Mouse (Mus musculus) MEL (cell line): ENCODE data around the gene Rps27rt. TPM values are rescaled to one million over a fixed set of nuclear protein-coding genes. Genes with fewer than 3 reads are reported as not detected.
A peak's percentile ranks its signal among the peaks of the same experiment; 100 is the strongest.

ENCODE experiments used
- DNase-seq: peaks from one replicate; pipeline ENCODE4 v3.0.0; 2011; ENCODE audit warnings: low read depth, low spot score
- H3K27ac ChIP-seq: 2 replicates; pipeline ENCODE4 v1.5.1; 2012; ENCODE audit warnings: low read depth, mild to moderate bottlenecking, control low read depth, low read length, moderate library complexity; ENCODE audit not compliant: control insufficient read depth
- H3K27me3 ChIP-seq, 2 experiments: fragments of 150-350 bp in 1 of 2; sonication (generic) in 1 of 2; 2 replicates each; pipeline ENCODE4 v1.6.1; 2012; ENCODE audit warnings: low read length in 2 of 2, mild to moderate bottlenecking in 2 of 2, improper control_type of control experiment in 1 of 2, moderate library complexity in 1 of 2; ENCODE audit not compliant: insufficient read depth in 2 of 2, control insufficient read depth in 1 of 2
- H3K36me3 ChIP-seq, 2 experiments: 2 replicates each; pipeline ENCODE4 v1.6.1; 2012 to 2014; ENCODE audit warnings: low read length in 2 of 2, improper control_type of control experiment in 1 of 2, inconsistent platforms in 1 of 2, mild to moderate bottlenecking in 1 of 2; ENCODE audit not compliant: insufficient read depth in 2 of 2, control insufficient read depth in 1 of 2
- H3K4me1 ChIP-seq, 2 experiments: fragments of 150-350 bp in 1 of 2; sonication (generic) in 1 of 2; 2 replicates each; pipeline ENCODE4 v1.6.1; 2012; ENCODE audit warnings: low read length in 2 of 2, improper control_type of control experiment in 1 of 2, mild to moderate bottlenecking in 1 of 2; ENCODE audit not compliant: insufficient read depth in 2 of 2, control insufficient read depth in 1 of 2
- H3K4me3 ChIP-seq, 2 experiments: fragments of 150-350 bp in 1 of 2; sonication (generic) in 1 of 2; 2 replicates each; pipeline ENCODE4 v1.5.1; 2012; ENCODE audit warnings: low read depth in 2 of 2, low read length in 2 of 2, mild to moderate bottlenecking in 2 of 2, moderate library complexity in 2 of 2, control low read depth in 1 of 2, improper control_type of control experiment in 1 of 2; ENCODE audit not compliant: control insufficient read depth in 1 of 2, insufficient read depth in 1 of 2
- H3K79me2 ChIP-seq: 2 replicates; pipeline ENCODE4 v1.6.1; 2012; ENCODE audit warnings: mild to moderate bottlenecking, low read length, moderate library complexity; ENCODE audit not compliant: control insufficient read depth, poor library complexity, insufficient read depth
- H3K9ac ChIP-seq: 2 replicates; pipeline ENCODE4 v1.6.1; 2012; ENCODE audit warnings: low read depth, mild to moderate bottlenecking, control low read depth, low read length, moderate library complexity; ENCODE audit not compliant: control insufficient read depth, poor library complexity, severe bottlenecking
- H3K9me3 ChIP-seq: fragments of 150-350 bp; sonication (generic); replicated peaks from 2 replicates; pipeline ENCODE4 v1.6.1; 2012; ENCODE audit warnings: mild to moderate bottlenecking, low read length, improper control_type of control experiment, moderate library complexity; ENCODE audit not compliant: insufficient read depth
- BHLHE40 ChIP-seq: IDR thresholded peaks from 2 replicates; pipeline ENCODE4 v1.6.1; 2012; ENCODE audit warnings: low read depth, mild to moderate bottlenecking, inconsistent platforms, low read length, improper control_type of control experiment, borderline replicate concordance
- CTCF ChIP-seq, 3 experiments: IDR thresholded peaks in 2 of 3; conservative IDR thresholded peaks in 1 of 3; 2 replicates each; pipeline ENCODE4 v1.5.1; 2011 to 2012; ENCODE audit warnings: low read length in 3 of 3, low read depth in 2 of 3, mild to moderate bottlenecking in 2 of 3, improper control_type of control experiment in 1 of 3, inconsistent platforms in 1 of 3, mixed read lengths in 1 of 3, moderate library complexity in 1 of 3; ENCODE audit not compliant: control insufficient read depth in 1 of 3, insufficient read depth in 1 of 3, poor library complexity in 1 of 3, severe bottlenecking in 1 of 3
- E2F4 ChIP-seq: IDR thresholded peaks from 2 replicates; pipeline ENCODE4 v1.6.1; 2011; ENCODE audit warnings: low read depth, low read length, improper control_type of control experiment, borderline replicate concordance
- ETS1 ChIP-seq: IDR thresholded peaks from 2 replicates; pipeline ENCODE4 v1.6.1; 2012; ENCODE audit warnings: low read depth, mild to moderate bottlenecking, inconsistent platforms, low read length, improper control_type of control experiment, moderate library complexity
- GABPA ChIP-seq: IDR thresholded peaks from 2 replicates; pipeline ENCODE4 v1.6.1; 2012; ENCODE audit warnings: low read depth, mild to moderate bottlenecking, inconsistent platforms, low read length, improper control_type of control experiment, moderate library complexity
- GATA1 ChIP-seq: IDR thresholded peaks from 2 replicates; pipeline ENCODE4 v1.6.1; 2011; ENCODE audit warnings: low read depth, low read length, improper control_type of control experiment
- MAFK ChIP-seq: IDR thresholded peaks from 2 replicates; pipeline ENCODE4 v1.6.1; 2011; ENCODE audit warnings: low read depth, mild to moderate bottlenecking, low read length, improper control_type of control experiment, borderline replicate concordance
- MAZ ChIP-seq: IDR thresholded peaks from 2 replicates; pipeline ENCODE4 v1.6.1; 2012; ENCODE audit warnings: low read depth, mild to moderate bottlenecking, inconsistent platforms, low read length, improper control_type of control experiment
- MEF2A ChIP-seq: IDR thresholded peaks from 2 replicates; pipeline ENCODE4 v1.6.1; 2014; ENCODE audit warnings: low read depth, mild to moderate bottlenecking, inconsistent platforms, low read length, improper control_type of control experiment; ENCODE audit not compliant: poor library complexity, insufficient replicate concordance, severe bottlenecking; ENCODE audit errors: extremely low read depth
- MYB ChIP-seq: IDR thresholded peaks from 2 replicates; pipeline ENCODE4 v1.6.1; 2011; ENCODE audit warnings: mild to moderate bottlenecking, low read depth, low read length, improper control_type of control experiment
- NELFE ChIP-seq: IDR thresholded peaks from 2 replicates; pipeline ENCODE4 v1.6.1; 2011; ENCODE audit warnings: low read depth, low read length, improper control_type of control experiment
- NRF1 ChIP-seq: IDR thresholded peaks from 2 replicates; pipeline ENCODE4 v1.6.1; 2014; ENCODE audit warnings: low read depth, mild to moderate bottlenecking, inconsistent platforms, low read length, improper control_type of control experiment, moderate library complexity; ENCODE audit not compliant: poor library complexity, insufficient read depth, severe bottlenecking
- POLR2A ChIP-seq, 2 experiments: IDR thresholded peaks; 2 replicates each; pipeline ENCODE4 v1.6.1; 2011 to 2012; ENCODE audit warnings: low read length in 2 of 2, mild to moderate bottlenecking in 2 of 2, control low read depth in 1 of 2, improper control_type of control experiment in 1 of 2, low read depth in 1 of 2, moderate library complexity in 1 of 2; ENCODE audit not compliant: control insufficient read depth in 1 of 2, insufficient read depth in 1 of 2, poor library complexity in 1 of 2
- RAD21 ChIP-seq: IDR thresholded peaks from 2 replicates; pipeline ENCODE4 v1.6.1; 2011; ENCODE audit warnings: mild to moderate bottlenecking, low read depth, low read length, improper control_type of control experiment
- SIN3A ChIP-seq: IDR thresholded peaks from 2 replicates; pipeline ENCODE4 v1.6.1; 2012; ENCODE audit warnings: low read length, improper control_type of control experiment, inconsistent platforms
- SMC3 ChIP-seq: IDR thresholded peaks from 2 replicates; pipeline ENCODE4 v1.6.1; 2011; ENCODE audit warnings: low read depth, low read length, improper control_type of control experiment
- TAL1 ChIP-seq: IDR thresholded peaks from 2 replicates; pipeline ENCODE4 v1.6.1; 2012; ENCODE audit warnings: mild to moderate bottlenecking, inconsistent platforms, low read length, moderate library complexity, mixed read lengths
- UBTF ChIP-seq: IDR thresholded peaks from 2 replicates; pipeline ENCODE4 v1.6.1; 2012; ENCODE audit warnings: low read depth, mild to moderate bottlenecking, inconsistent platforms, low read length, improper control_type of control experiment, moderate library complexity, borderline replicate concordance; ENCODE audit not compliant: insufficient read depth
- USF1 ChIP-seq: IDR thresholded peaks from 2 replicates; pipeline ENCODE4 v1.6.1; 2014; ENCODE audit warnings: low read depth, mild to moderate bottlenecking, inconsistent platforms, low read length, improper control_type of control experiment, moderate library complexity
- USF2 ChIP-seq, 2 experiments: IDR thresholded peaks; 2 replicates each; pipeline ENCODE4 v1.6.1; 2011 to 2012; ENCODE audit warnings: improper control_type of control experiment in 2 of 2, low read length in 2 of 2, borderline replicate concordance in 1 of 2, inconsistent platforms in 1 of 2, low read depth in 1 of 2, mild to moderate bottlenecking in 1 of 2; ENCODE audit not compliant: insufficient read depth in 1 of 2
- ZKSCAN1 ChIP-seq: IDR thresholded peaks from 2 replicates; pipeline ENCODE4 v1.6.1; 2012; ENCODE audit warnings: low read depth, mild to moderate bottlenecking, inconsistent platforms, low read length, improper control_type of control experiment, moderate library complexity
- ZMIZ1 ChIP-seq: IDR thresholded peaks from 2 replicates; pipeline ENCODE4 v1.6.1; 2012; ENCODE audit warnings: low read depth, mild to moderate bottlenecking, inconsistent platforms, low read length, improper control_type of control experiment, moderate library complexity
- polyA plus RNA-seq, 2 experiments: library from polyadenylated mRNA; stranded (reverse) in 1 of 2; unstranded in 1 of 2; fragments of >175 nt in 1 of 2; fragments of >200 nt in 1 of 2; gene quantifications; 2 replicates each; pipeline versions ENCODE4 v1.2.1 to v1.2.4; 2012; ENCODE audit warnings: low replicate concordance in 2 of 2, low read depth in 1 of 2; ENCODE audit not compliant: insufficient read length in 2 of 2, insufficient read depth in 1 of 2, missing spikeins in 1 of 2
- total RNA-seq: library from RNA; depleted of rRNA; stranded (reverse); fragments of 300-350 nt; gene quantifications from 2 replicates; pipeline ENCODE4 v1.2.3, GENCODE M21; 2012

Gene Rps27rt
- total and polyA plus RNA-seq, 3 experiments = 61.8 to 338 TPM; not detected in 1

GRCm38 (mm10) chr9:114955340-114955739 is 27.2 kb downstream of the Rps27rt start:
- H3K27ac ChIP-seq = no peak overlapping the region
- no peaks in the 10 kb centered on the region for H3K79me2 ChIP-seq
- H3K27me3 ChIP-seq = no peaks in the 10 kb centered on the region
- DNase-seq = no peak
- no peak overlapping the region for H3K9ac ChIP-seq
- no peaks in the 10 kb centered on the region for H3K36me3 ChIP-seq
- H3K4me3 ChIP-seq = no peak overlapping the region
- H3K9me3 ChIP-seq = no peaks in the 10 kb centered on the region
- no peaks in the 10 kb centered on the region for H3K4me1 ChIP-seq
- no peak for TF ChIP-seq TAL1
- no peak for TF ChIP-seq USF2 (IDR thresholded peaks at IDR 0.05; ENCODE audit: borderline replicate concordance in 1 of 2, insufficient read depth in 1 of 2, low read depth in 1 of 2, low read length in 2 of 2)
- no peak for TF ChIP-seq NRF1
- TF ChIP-seq UBTF = no peak
- TF ChIP-seq GABPA = no peak
- no peak for TF ChIP-seq MAFK
- TF ChIP-seq MYB = no peak
- TF ChIP-seq POLR2A (IDR thresholded peaks at IDR 0.05; ENCODE audit: control insufficient read depth in 1 of 2, insufficient read depth in 1 of 2, low read depth in 1 of 2, low read length in 2 of 2, poor library complexity in 1 of 2) = no peak
- TF ChIP-seq SMC3 = no peak
- no peak for TF ChIP-seq USF1
- no peak for TF ChIP-seq ZKSCAN1
- no peak for TF ChIP-seq ETS1
- TF ChIP-seq MEF2A = no peak
- TF ChIP-seq GATA1 = no peak
- TF ChIP-seq MAZ = no peak
- no peak for TF ChIP-seq SIN3A
- no peak for TF ChIP-seq NELFE
- TF ChIP-seq BHLHE40 = no peak

GRCm38 (mm10) chr9:114952866-114953265 is 29.7 kb downstream of the Rps27rt start:
- no peaks in the 10 kb centered on the region for H3K36me3 ChIP-seq
- no peaks in the 10 kb centered on the region for H3K9me3 ChIP-seq
- no peak overlapping the region for H3K9ac ChIP-seq
- H3K4me3 ChIP-seq = no peak overlapping the region
- no peaks in the 10 kb centered on the region for H3K4me1 ChIP-seq
- no peak for TF ChIP-seq ZMIZ1
- TF ChIP-seq SMC3 = peak; percentile 38
- TF ChIP-seq E2F4 = no peak
- peak; percentile 21 to 43 (median 42); a peak in 5 of 6 replicates for TF ChIP-seq CTCF (IDR thresholded peaks at IDR 0.05 in 2 of 3, conservative IDR thresholded peaks at IDR 0.05 in 1 of 3; ENCODE audit: control insufficient read depth in 1 of 3, insufficient read depth in 1 of 3, low read depth in 2 of 3, low read length in 3 of 3, poor library complexity in 1 of 3, severe bottlenecking in 1 of 3)
- peak; percentile 35 for TF ChIP-seq RAD21
- peak; percentile 24 for DNase-seq
- no peaks in the 10 kb centered on the region for H3K27me3 ChIP-seq
- no peaks in the 10 kb centered on the region for H3K79me2 ChIP-seq
- H3K27ac ChIP-seq = no peak overlapping the region
